In genomic region chrX:8192126-8192639, GRCm38 (mm10) we compare ENCODE assay signal across 8 mouse cellular contexts. TPM values are rescaled to one million over a fixed set of nuclear protein-coding genes. Genes with fewer than 3 reads are reported as not detected.
A peak's percentile ranks its signal among the peaks of the same experiment; 100 is the strongest.
DNase-seq lines count a peak whose midpoint lies in the region; ATAC-seq and TF ChIP-seq lines count a peak whose summit lies in the region.

No protein-coding gene starts in this region.

- WGBS in lung, embryonic 14.5 days, result 11% methylated on average over 10 of the region's 13 CpGs
- 13% methylated on average over 13 of the region's 13 CpGs for WGBS in embryonic facial prominence, embryonic 11.5 days
- WGBS in hindbrain, embryonic 13.5 days, result 18% methylated on average over 13 of the region's 13 CpGs
- WGBS in midbrain, embryonic 10.5 days, result 17% methylated on average over 13 of the region's 13 CpGs

- no peak for DNase-seq in lung, embryonic 14.5 days
- no peak for DNase-seq in lung, postnatal 36 days
- peak; percentile 1 for DNase-seq in embryonic facial prominence, embryonic 11.5 days (ENCODE audit: low spot score)
- no peak for DNase-seq in midbrain, embryonic 10.5 days (ENCODE audit: low spot score)
- no peak for DNase-seq in cerebellum, adult 11 months
- no peak for DNase-seq in layer of hippocampus, adult 8-10 months (ENCODE audit: low spot score in 2 of 2)
- DNase-seq in frontal cortex, adult 2 months (ENCODE audit: extremely low spot score in 1 of 2, low spot score in 1 of 2), result no peak

- H3K9ac ChIP-seq in lung, embryonic 14.5 days, result peak overlapping the region; percentile 58
- H3K9ac ChIP-seq in embryonic facial prominence, embryonic 11.5 days (replicated peaks; ENCODE audit: low read length), result peak overlapping the region; percentile 62
- H3K9ac ChIP-seq in hindbrain, embryonic 13.5 days, result peak overlapping the region; percentile 67

- H3K4me2 ChIP-seq in lung, embryonic 14.5 days, result peak overlapping the region; percentile 63
- H3K4me2 ChIP-seq in embryonic facial prominence, embryonic 11.5 days (ENCODE audit: low read depth, low read length), result peak overlapping the region; percentile 52
- H3K4me2 ChIP-seq in hindbrain, embryonic 13.5 days, result peak overlapping the region; percentile 60

- no peaks in the 10 kb centered on the region for H3K36me3 ChIP-seq in lung, embryonic 14.5 days (ENCODE audit: insufficient read depth)
- no peaks in the 10 kb centered on the region for H3K36me3 ChIP-seq in embryonic facial prominence, embryonic 11.5 days (replicated peaks; ENCODE audit: control insufficient read depth, insufficient read depth, low read depth, low read length)
- no peaks in the 10 kb centered on the region for H3K36me3 ChIP-seq in hindbrain, embryonic 13.5 days
- H3K36me3 ChIP-seq in midbrain, embryonic 10.5 days, result no peaks in the 10 kb centered on the region

- peak; percentile 29; the same call in 1 of the 2 replicates for TF ChIP-seq CTCF in lung, embryonic 14.5 days (IDR thresholded peaks at IDR 0.05; ENCODE audit: low read depth)

- H3K27ac ChIP-seq in lung, embryonic 14.5 days (ENCODE audit: low read depth), result no peak overlapping the region
- peak overlapping the region; percentile 28; the same call in 1 of the 2 replicates for H3K27ac ChIP-seq in embryonic facial prominence, embryonic 11.5 days (replicated peaks; ENCODE audit: low read depth, low read length)
- H3K27ac ChIP-seq in hindbrain, embryonic 13.5 days, result peak overlapping the region; percentile 79
- peak overlapping the region; percentile 88 for H3K27ac ChIP-seq in midbrain, embryonic 10.5 days (replicated peaks)

- no peaks in the 10 kb centered on the region for H3K4me1 ChIP-seq in lung, embryonic 14.5 days (ENCODE audit: insufficient read depth)
- no peaks in the 10 kb centered on the region for H3K4me1 ChIP-seq in embryonic facial prominence, embryonic 11.5 days (ENCODE audit: control insufficient read depth, insufficient read depth, low read length)
- peaks cover 8% of the 10 kb centered on the region; the same call in 1 of the 2 replicates for H3K4me1 ChIP-seq in hindbrain, embryonic 13.5 days (replicated peaks)
- H3K4me1 ChIP-seq in midbrain, embryonic 10.5 days, result peaks cover 6% of the 10 kb centered on the region; the same call in 1 of the 2 replicates

- peak overlapping the region; percentile 50 for H3K4me3 ChIP-seq in lung, embryonic 14.5 days (ENCODE audit: low read depth, low read length)
- peak overlapping the region; percentile 46 for H3K4me3 ChIP-seq in embryonic facial prominence, embryonic 11.5 days (ENCODE audit: low read depth, low read length)
- peak overlapping the region; percentile 51 for H3K4me3 ChIP-seq in hindbrain, embryonic 13.5 days
- H3K4me3 ChIP-seq in midbrain, embryonic 10.5 days, result peak overlapping the region; percentile 62

- H3K9me3 ChIP-seq in lung, embryonic 14.5 days (ENCODE audit: low read depth, low read length), result no peaks in the 10 kb centered on the region
- H3K9me3 ChIP-seq in embryonic facial prominence, embryonic 11.5 days (replicated peaks; ENCODE audit: control insufficient read depth, low read length), result no peaks in the 10 kb centered on the region
- no peaks in the 10 kb centered on the region for H3K9me3 ChIP-seq in hindbrain, embryonic 13.5 days
- H3K9me3 ChIP-seq in midbrain, embryonic 10.5 days (replicated peaks), result 0 out of 2 replicates have a peak, but pooled peaks cover 8% of the 10 kb centered on the region

- no peaks in the 10 kb centered on the region for H3K27me3 ChIP-seq in lung, embryonic 14.5 days (ENCODE audit: insufficient read depth, low read length)
- no peaks in the 10 kb centered on the region for H3K27me3 ChIP-seq in embryonic facial prominence, embryonic 11.5 days (ENCODE audit: control insufficient read depth, insufficient read depth, low read length)
- no peaks in the 10 kb centered on the region for H3K27me3 ChIP-seq in hindbrain, embryonic 13.5 days
- no peaks in the 10 kb centered on the region for H3K27me3 ChIP-seq in midbrain, embryonic 10.5 days (ENCODE audit: low read depth, poor library complexity, severe bottlenecking)

- peak; percentile 64 for ATAC-seq in lung, embryonic 14.5 days (ENCODE audit: insufficient read depth)
- ATAC-seq in embryonic facial prominence, embryonic 11.5 days (replicated peaks; ENCODE audit: insufficient number of reproducible peaks, low FRiP score, low TSS enrichment, low read depth), result peak; percentile 56; the same call in 1 of the 2 replicates
- no peak; the same call in 1 of the 2 replicates for ATAC-seq in hindbrain, embryonic 13.5 days (ENCODE audit: low FRiP score)

RNA-seq across cellular contexts. Expression of gene Ebp, which starts 1.1 kb away (rescaled TPM):
- polyA plus RNA-seq in lung, embryonic 14.5 days (2014; fragmentation: Nextera tagmentation; extraction: Ambion mirVana), result 29.5 and 30.5 TPM in 2 replicates
- polyA plus RNA-seq in embryonic facial prominence, embryonic 11.5 days (2014; fragmentation: Nextera tagmentation; extraction: Ambion mirVana), result 33.2 and 37.0 TPM in 2 replicates
- 26.4 and 29.5 TPM in 2 replicates for polyA plus RNA-seq in hindbrain, embryonic 13.5 days (2015; fragmentation: Nextera tagmentation; extraction: Ambion mirVana)
- polyA plus RNA-seq in midbrain, embryonic 10.5 days (2016; fragmentation: Nextera tagmentation; extraction: Ambion mirVana), result 35.1 TPM in 2 replicates
- 10 to 100 TPM; 27.5 to 38.5 (median 33.2) TPM for total RNA-seq in layer of hippocampus, adult 8-10 months (2022)
- 20.0 and 22.7 TPM in 2 replicates for polyA plus RNA-seq in frontal cortex, adult 2 months (2012; rRNA removed)

RNA-seq across cellular contexts. Expression of gene Porcn, which starts 14.1 kb away (rescaled TPM):
- polyA plus RNA-seq in lung, embryonic 14.5 days (2014; fragmentation: Nextera tagmentation; extraction: Ambion mirVana), result 10.4 and 10.6 TPM in 2 replicates
- 10.2 and 14.2 TPM in 2 replicates for polyA plus RNA-seq in embryonic facial prominence, embryonic 11.5 days (2014; fragmentation: Nextera tagmentation; extraction: Ambion mirVana)
- polyA plus RNA-seq in hindbrain, embryonic 13.5 days (2015; fragmentation: Nextera tagmentation; extraction: Ambion mirVana), result 43.4 and 50.0 TPM in 2 replicates
- polyA plus RNA-seq in midbrain, embryonic 10.5 days (2016; fragmentation: Nextera tagmentation; extraction: Ambion mirVana), result 12.2 and 17.2 TPM in 2 replicates
- total RNA-seq in layer of hippocampus, adult 8-10 months (2022), result 100 to 1,000 TPM in 1 of 4 experiments, 10 to 100 TPM in 3; 89.7 to 110 (median 95.1) TPM
- polyA plus RNA-seq in frontal cortex, adult 2 months (2012; rRNA removed), result 112 and 115 TPM in 2 replicates

RNA-seq across cellular contexts. Expression of gene Tbc1d25, which starts 16.2 kb away (rescaled TPM):
- polyA plus RNA-seq in lung, embryonic 14.5 days (2014; fragmentation: Nextera tagmentation; extraction: Ambion mirVana), result 12.4 and 12.6 TPM in 2 replicates
- polyA plus RNA-seq in embryonic facial prominence, embryonic 11.5 days (2014; fragmentation: Nextera tagmentation; extraction: Ambion mirVana), result 11.3 and 14.1 TPM in 2 replicates
- polyA plus RNA-seq in hindbrain, embryonic 13.5 days (2015; fragmentation: Nextera tagmentation; extraction: Ambion mirVana), result 19.8 and 21.0 TPM in 2 replicates
- 8.7 and 11.2 TPM in 2 replicates for polyA plus RNA-seq in midbrain, embryonic 10.5 days (2016; fragmentation: Nextera tagmentation; extraction: Ambion mirVana)
- 10 to 100 TPM; 12.4 to 13.5 (median 12.6) TPM for total RNA-seq in layer of hippocampus, adult 8-10 months (2022)
- polyA plus RNA-seq in frontal cortex, adult 2 months (2012; rRNA removed), result 16.7 TPM in 2 replicates

RNA-seq across cellular contexts. Expression of gene Rbm3, which starts 46.5 kb away (rescaled TPM):
- polyA plus RNA-seq in lung, embryonic 14.5 days (2014; fragmentation: Nextera tagmentation; extraction: Ambion mirVana), result 589 and 659 TPM in 2 replicates
- polyA plus RNA-seq in embryonic facial prominence, embryonic 11.5 days (2014; fragmentation: Nextera tagmentation; extraction: Ambion mirVana), result 525 and 566 TPM in 2 replicates
- 336 and 358 TPM in 2 replicates for polyA plus RNA-seq in hindbrain, embryonic 13.5 days (2015; fragmentation: Nextera tagmentation; extraction: Ambion mirVana)
- 397 and 409 TPM in 2 replicates for polyA plus RNA-seq in midbrain, embryonic 10.5 days (2016; fragmentation: Nextera tagmentation; extraction: Ambion mirVana)
- 100 to 1,000 TPM; 111 to 215 (median 130) TPM for total RNA-seq in layer of hippocampus, adult 8-10 months (2022)
- polyA plus RNA-seq in frontal cortex, adult 2 months (2012; rRNA removed), result 216 and 235 TPM in 2 replicates

RNA-seq across cellular contexts. Expression of gene Wdr13, which starts 59.5 kb away (rescaled TPM):
- 20.8 and 21.8 TPM in 2 replicates for polyA plus RNA-seq in lung, embryonic 14.5 days (2014; fragmentation: Nextera tagmentation; extraction: Ambion mirVana)
- polyA plus RNA-seq in embryonic facial prominence, embryonic 11.5 days (2014; fragmentation: Nextera tagmentation; extraction: Ambion mirVana), result 15.1 and 15.9 TPM in 2 replicates
- 58.5 and 60.9 TPM in 2 replicates for polyA plus RNA-seq in hindbrain, embryonic 13.5 days (2015; fragmentation: Nextera tagmentation; extraction: Ambion mirVana)
- polyA plus RNA-seq in midbrain, embryonic 10.5 days (2016; fragmentation: Nextera tagmentation; extraction: Ambion mirVana), result 22.8 and 32.2 TPM in 2 replicates
- total RNA-seq in layer of hippocampus, adult 8-10 months (2022), result 100 to 1,000 TPM; 188 to 218 (median 204) TPM
- polyA plus RNA-seq in frontal cortex, adult 2 months (2012; rRNA removed), result 221 and 236 TPM in 2 replicates
